Mouse (Mus musculus): ENCODE results near the gene Gm17387. TPM values are rescaled to one million over a fixed set of nuclear protein-coding genes. Genes with fewer than 3 reads are reported as not detected.

The Gm17387 gene
- polyA plus RNA-seq, 1 experiment from 2014 or later, result not detected

DNA sequence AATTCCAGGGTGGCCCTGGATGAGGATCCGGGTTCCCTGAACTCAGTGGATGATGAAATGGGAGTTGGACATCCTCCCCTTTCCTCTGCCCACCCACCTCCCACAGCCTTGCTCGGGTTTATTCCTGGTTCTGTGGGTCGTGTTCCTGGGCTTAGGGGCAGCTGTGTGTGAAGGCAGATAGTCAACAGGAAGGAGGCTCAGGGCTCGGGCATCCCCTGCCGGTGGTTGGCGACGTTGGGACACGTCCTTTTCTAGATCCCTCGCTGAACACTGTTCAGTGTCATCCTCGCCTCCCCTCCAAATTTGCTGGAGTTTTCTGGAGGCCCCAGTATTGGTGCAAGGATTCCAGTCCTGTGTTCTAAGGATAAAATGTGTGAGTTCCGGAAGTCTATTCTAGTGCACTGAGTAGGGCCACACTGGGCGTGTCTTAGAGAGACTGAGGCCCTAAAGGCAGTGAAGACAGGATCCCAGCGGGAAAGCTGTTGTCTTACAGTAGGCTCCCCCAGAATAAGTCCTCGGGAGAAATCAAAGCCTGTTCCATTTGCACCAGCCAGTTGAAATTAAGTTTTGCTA lies 37.7 kb upstream of the Gm17387 start:
- H3K27ac ChIP-seq (replicated peaks in 1 of 2; ENCODE audit: control insufficient read depth in 1 of 2, insufficient read depth in 1 of 2, low read depth in 2 of 2, low read length in 2 of 2), result no peak overlapping the region
- no peaks in the 10 kb centered on the region for H3K36me3 ChIP-seq (ENCODE audit: control insufficient read depth, insufficient read depth, low read length)
- H3K9me3 ChIP-seq (ENCODE audit: control insufficient read depth, low read length), result no peaks in the 10 kb centered on the region
- H3K4me3 ChIP-seq (ENCODE audit: control insufficient read depth in 1 of 2, insufficient read depth in 1 of 2, low read depth in 1 of 2, low read length in 2 of 2), result no peak overlapping the region
- no peak for ATAC-seq (ENCODE audit: insufficient number of reproducible peaks, insufficient read depth, low FRiP score, low read depth)
- 74% methylated on average over 14 of the region's 14 CpGs for WGBS
- H3K27me3 ChIP-seq (ENCODE audit: control insufficient read depth, insufficient read depth, low read length), result no peaks in the 10 kb centered on the region
- no peak overlapping the region for H3K4me2 ChIP-seq (ENCODE audit: low read length)
- no peaks in the 10 kb centered on the region for H3K4me1 ChIP-seq (ENCODE audit: control insufficient read depth in 2 of 2, insufficient read depth in 2 of 2, low read length in 2 of 2)
- no peak overlapping the region for H3K9ac ChIP-seq (ENCODE audit: low read length)

- no peak overlapping the region for H3K9ac ChIP-seq (ENCODE audit: low read length)
- no peak for ATAC-seq (ENCODE audit: insufficient number of reproducible peaks, insufficient read depth, low FRiP score, low read depth)
- 48% methylated on average over 1 of the region's 1 CpGs for WGBS
Observed at GRCm38 (mm10) chr7:140997817-140998216, 31.1 kb upstream of the Gm17387 start.

GRCm38 (mm10) chr7:140998853-140999700 lies 29.9 kb upstream of the Gm17387 start:
- H3K36me3 ChIP-seq (ENCODE audit: control insufficient read depth, insufficient read depth, low read length), result no peaks in the 10 kb centered on the region
- H3K9ac ChIP-seq (ENCODE audit: low read length), result no peak overlapping the region
- H3K27me3 ChIP-seq (ENCODE audit: control insufficient read depth, insufficient read depth, low read length), result no peaks in the 10 kb centered on the region
- H3K4me2 ChIP-seq (ENCODE audit: low read length), result no peak overlapping the region
- H3K4me3 ChIP-seq (ENCODE audit: control insufficient read depth in 1 of 2, insufficient read depth in 1 of 2, low read depth in 1 of 2, low read length in 2 of 2), result no peak overlapping the region
- no peaks in the 10 kb centered on the region for H3K4me1 ChIP-seq (ENCODE audit: control insufficient read depth in 2 of 2, insufficient read depth in 2 of 2, low read length in 2 of 2)
- no peaks in the 10 kb centered on the region for H3K9me3 ChIP-seq (ENCODE audit: control insufficient read depth, low read length)
- 77% methylated on average over 11 of the region's 11 CpGs for WGBS
- no peak overlapping the region for H3K27ac ChIP-seq (replicated peaks in 1 of 2; ENCODE audit: control insufficient read depth in 1 of 2, insufficient read depth in 1 of 2, low read depth in 2 of 2, low read length in 2 of 2)
- no peak for ATAC-seq (ENCODE audit: insufficient number of reproducible peaks, insufficient read depth, low FRiP score, low read depth)

More at GRCm38 (mm10) chr7:140997817-140998216, 31.1 kb upstream of the Gm17387 start:
- H3K9me3 ChIP-seq (ENCODE audit: control insufficient read depth, low read length), result no peaks in the 10 kb centered on the region
- no peaks in the 10 kb centered on the region for H3K27me3 ChIP-seq (ENCODE audit: control insufficient read depth, insufficient read depth, low read length)
- H3K36me3 ChIP-seq (ENCODE audit: control insufficient read depth, insufficient read depth, low read length), result no peaks in the 10 kb centered on the region
- H3K4me2 ChIP-seq (ENCODE audit: low read length), result no peak overlapping the region
- H3K4me1 ChIP-seq (ENCODE audit: control insufficient read depth in 2 of 2, insufficient read depth in 2 of 2, low read length in 2 of 2), result no peaks in the 10 kb centered on the region
- H3K27ac ChIP-seq (replicated peaks in 1 of 2; ENCODE audit: control insufficient read depth in 1 of 2, insufficient read depth in 1 of 2, low read depth in 2 of 2, low read length in 2 of 2), result no peak overlapping the region
- no peak overlapping the region for H3K4me3 ChIP-seq (ENCODE audit: control insufficient read depth in 1 of 2, insufficient read depth in 1 of 2, low read depth in 1 of 2, low read length in 2 of 2)

DNA sequence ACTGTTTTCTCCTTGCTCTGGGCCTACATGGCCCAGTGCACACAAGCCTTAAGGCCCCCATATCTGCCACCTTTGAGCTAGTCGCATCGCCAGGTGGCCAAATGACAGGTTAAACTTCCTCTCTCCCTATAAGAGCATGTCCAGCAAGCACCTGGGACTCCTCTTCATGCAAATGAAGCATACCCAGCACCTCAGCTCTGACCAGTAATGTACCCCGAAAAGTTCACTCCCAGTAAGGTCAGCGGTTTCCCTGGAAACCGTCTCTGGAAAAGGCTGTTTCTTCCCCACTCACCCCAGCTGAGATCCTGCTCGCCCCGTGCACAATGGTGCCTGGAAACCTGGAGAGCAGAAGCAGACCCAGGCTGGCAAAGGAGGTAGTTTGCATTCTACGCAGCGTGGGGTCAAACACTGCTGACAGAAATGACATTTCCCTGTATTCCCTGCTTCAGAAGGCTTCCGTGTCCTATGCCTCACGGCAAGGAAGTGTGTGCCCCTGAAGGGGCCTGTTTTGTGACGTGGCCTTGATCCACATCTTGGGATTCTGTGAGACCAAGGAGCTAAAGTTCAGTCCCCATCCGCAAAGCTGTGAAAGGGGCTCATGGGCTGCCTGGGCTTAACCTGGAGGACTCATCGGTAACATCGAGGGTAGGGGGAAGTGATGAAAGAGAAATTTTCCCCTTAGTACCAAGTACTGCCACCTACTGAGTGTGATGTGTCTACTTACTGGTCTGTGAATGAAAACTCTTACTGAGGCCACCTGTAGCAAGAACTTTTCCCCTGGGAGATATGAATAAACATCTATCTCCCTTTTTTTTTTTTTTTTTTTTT lies 27.8 kb upstream of the Gm17387 start:
- no peak overlapping the region for H3K4me3 ChIP-seq (ENCODE audit: control insufficient read depth in 1 of 2, insufficient read depth in 1 of 2, low read depth in 1 of 2, low read length in 2 of 2)
- 68% methylated on average over 15 of the region's 15 CpGs for WGBS
- no peak for ATAC-seq (ENCODE audit: insufficient number of reproducible peaks, insufficient read depth, low FRiP score, low read depth)

GRCm38 (mm10) chr7:141003248-141004010 lies 25.5 kb upstream of the Gm17387 start:
- no peaks in the 10 kb centered on the region for H3K9me3 ChIP-seq (ENCODE audit: control insufficient read depth, low read length)
- no peak overlapping the region for H3K9ac ChIP-seq (ENCODE audit: low read length)
- no peak for ATAC-seq (ENCODE audit: insufficient number of reproducible peaks, insufficient read depth, low FRiP score, low read depth)
- no peak overlapping the region for H3K4me3 ChIP-seq (ENCODE audit: control insufficient read depth in 1 of 2, insufficient read depth in 1 of 2, low read depth in 1 of 2, low read length in 2 of 2)
- no peak overlapping the region for H3K4me2 ChIP-seq (ENCODE audit: low read length)
- H3K4me1 ChIP-seq (ENCODE audit: control insufficient read depth in 2 of 2, insufficient read depth in 2 of 2, low read length in 2 of 2), result no peaks in the 10 kb centered on the region
- H3K27ac ChIP-seq (replicated peaks in 1 of 2; ENCODE audit: control insufficient read depth in 1 of 2, insufficient read depth in 1 of 2, low read depth in 2 of 2, low read length in 2 of 2), result no peak overlapping the region
- 64% methylated on average over 5 of the region's 5 CpGs for WGBS
- H3K36me3 ChIP-seq (ENCODE audit: control insufficient read depth, insufficient read depth, low read length), result no peaks in the 10 kb centered on the region
- H3K27me3 ChIP-seq (ENCODE audit: control insufficient read depth, insufficient read depth, low read length), result no peaks in the 10 kb centered on the region

More for the DNA sequence above, 27.8 kb upstream of the Gm17387 start:
- Histone ChIP-seq H3K27ac (replicated peaks in 1 of 2; ENCODE audit: control insufficient read depth in 1 of 2, insufficient read depth in 1 of 2, low read depth in 2 of 2, low read length in 2 of 2) (no peak overlapping the region), H3K27me3 (ENCODE audit: control insufficient read depth, insufficient read depth, low read length) (no peaks in the 10 kb centered on the region), H3K4me1 (ENCODE audit: control insufficient read depth in 2 of 2, insufficient read depth in 2 of 2, low read length in 2 of 2) (no peaks in the 10 kb centered on the region), H3K36me3 (ENCODE audit: control insufficient read depth, insufficient read depth, low read length) (no peaks in the 10 kb centered on the region), H3K9ac (ENCODE audit: low read length) (no peak overlapping the region), H3K4me2 (ENCODE audit: low read length) (no peak overlapping the region), H3K9me3 (ENCODE audit: control insufficient read depth, low read length) (no peaks in the 10 kb centered on the region)

GRCm38 (mm10) chr7:141006446-141006845 lies 22.5 kb upstream of the Gm17387 start:
- no peak overlapping the region for H3K9ac ChIP-seq (ENCODE audit: low read length)
- no peak overlapping the region for H3K27ac ChIP-seq (replicated peaks in 1 of 2; ENCODE audit: control insufficient read depth in 1 of 2, insufficient read depth in 1 of 2, low read depth in 2 of 2, low read length in 2 of 2)
- 0 out of 2 replicates have a peak, but pooled peaks cover 4% of the 10 kb centered on the region for H3K27me3 ChIP-seq (ENCODE audit: control insufficient read depth, insufficient read depth, low read length)
- H3K4me1 ChIP-seq (ENCODE audit: control insufficient read depth in 2 of 2, insufficient read depth in 2 of 2, low read length in 2 of 2), result peaks cover 7% of the 10 kb centered on the region in 2 experiments; a peak in 2 of 4 replicates
- no peak overlapping the region for H3K4me2 ChIP-seq (ENCODE audit: low read length)
- no peak overlapping the region for H3K4me3 ChIP-seq (ENCODE audit: control insufficient read depth in 1 of 2, insufficient read depth in 1 of 2, low read depth in 1 of 2, low read length in 2 of 2)
- no peak for ATAC-seq (ENCODE audit: insufficient number of reproducible peaks, insufficient read depth, low FRiP score, low read depth)
- H3K9me3 ChIP-seq (ENCODE audit: control insufficient read depth, low read length), result no peaks in the 10 kb centered on the region
- WGBS, result 89% methylated on average over 6 of the region's 6 CpGs
- no peaks in the 10 kb centered on the region for H3K36me3 ChIP-seq (ENCODE audit: control insufficient read depth, insufficient read depth, low read length)

GRCm38 (mm10) chr7:141006914-141007313 lies 22.0 kb upstream of the Gm17387 start:
- Histone ChIP-seq H3K9me3 (ENCODE audit: control insufficient read depth, low read length) (no peaks in the 10 kb centered on the region), H3K36me3 (ENCODE audit: control insufficient read depth, insufficient read depth, low read length) (no peaks in the 10 kb centered on the region), H3K4me1 (ENCODE audit: control insufficient read depth in 2 of 2, insufficient read depth in 2 of 2, low read length in 2 of 2) (peaks cover 7% of the 10 kb centered on the region in 2 experiments; a peak in 2 of 4 replicates), H3K27me3 (ENCODE audit: control insufficient read depth, insufficient read depth, low read length) (0 out of 2 replicates have a peak, but pooled peaks cover 4% of the 10 kb centered on the region), H3K4me2 (ENCODE audit: low read length) (no peak overlapping the region), H3K9ac (ENCODE audit: low read length) (no peak overlapping the region), H3K27ac (replicated peaks in 1 of 2; ENCODE audit: control insufficient read depth in 1 of 2, insufficient read depth in 1 of 2, low read depth in 2 of 2, low read length in 2 of 2) (no peak overlapping the region), H3K4me3 (ENCODE audit: control insufficient read depth in 1 of 2, insufficient read depth in 1 of 2, low read depth in 1 of 2, low read length in 2 of 2) (no peak overlapping the region)
- no peak for ATAC-seq (ENCODE audit: insufficient number of reproducible peaks, insufficient read depth, low FRiP score, low read depth)
- WGBS, result 76% methylated on average over 5 of the region's 5 CpGs
